Mouse (Mus musculus): Measurements from ENCODE around the gene Dock9.

The Dock9 gene

DNA sequence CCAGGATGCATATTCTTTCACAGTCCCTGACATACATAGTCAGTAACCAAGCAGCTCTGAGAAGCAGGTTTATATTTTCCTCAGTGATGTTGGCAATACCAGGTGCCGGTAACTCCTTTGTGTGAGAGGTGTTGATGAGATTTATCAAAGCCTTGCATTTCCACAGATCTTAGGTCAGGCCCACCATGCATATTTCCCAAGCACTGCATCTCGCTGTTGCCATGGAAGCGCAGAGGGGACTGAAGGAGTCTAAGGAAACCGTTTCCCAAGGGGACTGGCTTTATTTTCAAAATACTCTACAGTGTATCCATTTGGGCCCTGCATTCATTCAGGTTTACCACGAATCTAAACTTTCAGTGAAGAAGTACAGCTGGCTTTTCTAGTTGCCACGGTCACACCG, 233.0 kb downstream of the Dock9 start:
- no peak for DNase-seq

DNA sequence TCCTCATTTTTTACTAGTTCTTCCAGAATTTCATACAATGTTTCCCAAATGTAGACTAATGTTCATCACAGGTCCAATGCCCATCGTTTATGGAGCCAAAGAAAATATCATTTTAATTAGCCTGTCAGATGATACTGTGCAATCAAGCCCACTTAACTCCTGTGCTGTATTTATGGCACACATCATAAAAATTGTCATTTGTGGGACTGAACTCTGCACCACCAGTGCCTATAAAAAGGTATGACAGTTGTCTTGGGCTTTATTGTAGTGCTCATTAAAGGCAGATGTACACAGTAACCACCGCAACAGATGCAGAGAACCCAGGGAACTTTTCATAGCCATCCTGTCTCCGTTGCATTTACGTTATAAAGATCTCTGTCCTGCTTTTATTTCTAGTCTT, 233.7 kb downstream of the Dock9 start:
- DNase-seq = no peak

DNA sequence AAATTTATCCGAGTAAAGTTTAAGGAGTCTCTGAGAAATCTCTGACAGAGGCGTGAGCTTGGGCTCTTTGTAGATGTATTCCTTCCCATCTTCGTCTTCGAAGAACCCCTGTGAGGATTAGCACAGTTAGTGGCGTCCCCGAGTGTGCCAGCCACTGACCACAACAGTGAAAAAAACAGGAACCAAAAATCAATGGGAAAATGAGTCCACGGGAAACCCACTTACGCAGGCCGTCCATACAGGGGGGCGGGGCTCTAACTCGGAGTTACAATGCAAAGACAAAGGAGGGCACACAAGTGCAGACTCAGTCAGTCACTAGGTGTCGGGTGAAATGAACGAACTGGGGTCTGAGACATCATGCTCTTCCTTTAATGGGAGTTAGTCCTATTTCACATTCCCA, 238.6 kb downstream of the Dock9 start:
- DNase-seq = no peak

DNA sequence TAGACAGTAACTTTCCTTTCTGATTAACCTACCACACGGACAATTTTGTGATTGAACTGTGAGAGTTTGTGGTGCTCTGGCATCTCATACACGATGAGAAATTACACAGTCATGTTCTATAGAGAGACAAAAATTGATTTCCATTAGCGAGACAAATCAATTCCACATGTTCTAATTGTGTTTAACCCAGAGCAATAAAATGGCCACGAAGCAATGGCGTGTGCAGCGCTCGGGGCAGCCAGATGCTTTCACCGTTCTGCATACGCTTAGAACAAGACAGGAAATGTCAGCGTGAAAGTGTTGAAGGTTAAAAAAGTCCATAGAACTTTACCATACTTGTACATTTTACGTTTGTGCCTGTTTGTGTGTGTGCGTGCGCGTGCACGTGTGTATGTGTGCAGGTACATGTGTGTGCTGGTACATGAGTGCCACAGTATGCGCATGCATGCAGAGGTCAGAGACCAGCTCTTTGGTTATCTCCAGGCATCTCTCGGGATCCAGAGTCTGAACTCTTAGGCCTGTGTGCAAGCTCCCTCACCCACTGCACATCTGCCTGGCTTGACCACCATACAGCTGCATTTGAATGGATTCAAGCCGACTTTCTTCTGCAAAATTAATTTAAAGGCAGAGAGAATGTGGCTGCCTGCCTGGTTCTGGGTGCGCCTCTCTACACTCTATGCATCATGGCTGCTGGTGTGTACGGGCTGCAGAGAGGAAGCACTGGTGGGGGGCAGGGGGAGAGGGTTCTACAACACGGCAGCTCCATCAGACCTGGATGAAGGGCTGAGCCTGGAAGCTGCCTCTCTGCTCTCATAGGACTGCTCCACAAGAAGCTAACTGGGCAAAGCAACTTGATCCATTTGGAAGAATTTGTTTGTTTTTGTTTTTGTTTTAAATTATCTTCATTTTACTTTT, 241.0 kb downstream of the Dock9 start:
- DNase-seq = no peak

DNA sequence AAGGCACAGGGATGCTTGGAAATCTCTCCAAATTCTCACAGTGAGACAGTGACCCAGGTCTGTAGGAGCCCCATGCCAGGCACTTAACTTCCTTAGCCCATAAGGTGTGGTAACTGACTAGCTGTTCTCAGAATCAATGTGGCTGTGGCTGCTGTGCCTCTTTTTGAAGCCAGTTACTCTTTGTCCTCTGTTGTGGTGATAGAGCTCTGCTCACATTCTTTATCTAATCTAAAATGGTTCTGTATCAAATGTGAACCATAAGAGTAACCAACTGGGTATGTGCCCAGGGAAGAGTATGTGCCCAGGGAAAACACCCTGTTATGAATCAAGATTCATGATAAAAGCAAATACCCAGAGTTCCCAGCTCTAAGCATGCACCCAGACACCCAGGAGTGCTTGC, 243.9 kb downstream of the Dock9 start:
- DNase-seq = no peak

DNA sequence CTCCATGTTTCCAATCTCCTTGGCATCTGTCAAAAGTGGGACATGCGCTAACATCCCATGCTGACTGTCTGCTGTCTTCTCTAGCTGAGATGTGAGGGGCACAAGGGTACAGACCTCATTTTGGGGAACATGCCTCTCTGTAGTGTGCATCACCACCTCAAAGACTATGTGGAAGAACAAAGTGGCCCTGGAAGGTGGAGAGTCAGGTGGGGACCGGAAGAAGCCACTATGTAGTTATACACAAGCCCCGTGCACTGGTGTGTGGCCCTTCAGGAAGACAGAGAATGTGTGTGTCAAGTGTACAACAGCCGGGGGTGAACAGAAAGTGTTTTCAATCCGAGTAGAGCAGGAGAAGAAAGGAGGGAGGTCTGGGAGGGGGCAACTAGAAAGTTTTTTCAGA, 245.1 kb downstream of the Dock9 start:
- DNase-seq = no peak

DNA sequence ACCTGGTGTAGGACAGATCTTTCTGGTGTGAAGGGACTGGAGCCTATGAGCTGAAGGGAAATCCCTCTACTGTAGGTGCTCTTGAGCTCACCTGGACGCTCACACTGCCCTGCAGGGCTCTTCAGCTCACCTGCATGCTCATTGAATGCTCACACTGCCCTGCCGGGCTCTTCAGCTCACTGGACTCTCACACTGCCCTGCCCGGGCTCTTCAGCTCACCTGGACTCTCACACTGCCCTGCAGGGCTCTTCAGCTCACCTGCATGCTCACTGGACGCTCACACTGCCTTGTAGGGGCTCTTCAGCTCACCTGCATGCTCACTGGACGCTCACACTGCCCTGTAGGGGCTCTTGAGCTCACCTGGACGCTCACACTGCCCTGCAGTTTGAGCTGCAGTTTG, 247.8 kb downstream of the Dock9 start:
- no peak for DNase-seq

DNA sequence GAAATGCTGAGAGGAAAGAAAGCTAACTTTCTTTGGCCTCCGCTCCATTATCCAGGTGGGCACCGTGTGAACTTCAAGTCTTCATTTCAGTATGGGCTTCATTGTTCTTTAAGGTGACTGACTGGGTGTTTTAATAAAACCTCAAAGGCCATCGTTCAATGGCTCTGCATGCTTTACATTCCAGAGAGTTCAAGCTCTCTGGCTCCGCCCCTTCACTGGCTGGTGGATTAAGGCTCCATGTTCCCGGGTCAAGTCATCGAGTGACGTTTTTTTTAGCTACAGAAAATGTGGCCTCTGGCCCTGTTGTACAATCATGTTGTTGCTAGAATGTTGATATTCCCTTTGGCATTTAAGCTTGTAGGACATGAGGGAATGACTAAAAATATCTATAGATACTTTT, 249.9 kb downstream of the Dock9 start:
- DNase-seq = no peak

DNA sequence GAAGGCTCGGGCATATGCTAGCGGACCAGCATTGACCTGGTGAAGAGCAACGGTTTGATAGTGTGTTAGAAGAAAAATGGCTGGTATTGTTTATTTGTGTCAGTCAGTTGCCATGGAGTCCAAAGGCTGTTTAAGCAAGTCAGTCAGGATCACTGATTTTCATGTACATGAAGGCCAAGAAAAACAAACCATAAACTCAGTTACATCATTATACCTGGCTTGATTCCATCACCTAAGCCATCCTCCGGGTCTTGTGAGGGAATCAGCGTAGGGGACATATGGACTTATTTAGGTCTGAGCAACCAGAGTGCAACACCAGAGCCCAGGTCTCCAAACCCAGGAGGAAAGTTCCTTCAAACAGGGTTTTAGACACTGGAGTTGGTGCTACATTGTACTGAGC, 251.0 kb downstream of the Dock9 start:
- no peak for DNase-seq

DNA sequence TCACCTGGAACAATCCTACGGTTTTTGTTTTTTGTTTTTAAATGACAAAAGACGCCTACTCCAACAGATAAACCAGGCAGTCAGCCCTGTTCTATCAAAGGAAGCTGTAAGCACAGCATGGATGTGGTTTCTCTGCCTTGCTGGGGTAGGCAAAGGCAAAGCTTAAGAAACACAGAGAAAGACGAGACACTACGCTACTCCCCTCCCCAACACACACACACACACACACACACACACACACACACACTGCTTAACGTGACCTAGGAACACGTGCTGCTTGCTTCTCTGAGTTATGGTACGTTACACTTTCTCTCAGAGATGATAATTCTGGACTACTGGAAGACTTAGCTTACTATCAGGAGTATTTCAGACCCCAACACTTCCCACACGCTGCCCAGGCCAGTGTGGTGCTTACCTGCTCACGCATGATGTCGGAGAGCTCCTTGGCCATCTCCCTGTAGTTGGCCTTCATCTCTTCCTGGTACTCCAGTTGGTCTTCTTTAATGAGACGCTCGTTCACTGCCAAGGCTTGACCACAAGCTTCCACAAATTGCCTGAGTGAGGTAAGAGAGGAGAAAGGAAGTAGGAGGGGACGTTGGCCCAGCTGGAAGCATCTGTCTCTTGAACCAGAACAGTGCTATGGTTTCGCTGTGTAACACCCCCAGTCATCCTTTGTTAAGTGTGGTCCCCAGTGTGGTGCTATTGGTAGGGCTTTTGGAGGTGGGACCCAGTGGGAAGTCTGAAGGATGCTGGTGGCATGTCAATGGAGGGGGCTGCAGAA, 251.9 kb downstream of the Dock9 start:
- no peak for DNase-seq

DNA sequence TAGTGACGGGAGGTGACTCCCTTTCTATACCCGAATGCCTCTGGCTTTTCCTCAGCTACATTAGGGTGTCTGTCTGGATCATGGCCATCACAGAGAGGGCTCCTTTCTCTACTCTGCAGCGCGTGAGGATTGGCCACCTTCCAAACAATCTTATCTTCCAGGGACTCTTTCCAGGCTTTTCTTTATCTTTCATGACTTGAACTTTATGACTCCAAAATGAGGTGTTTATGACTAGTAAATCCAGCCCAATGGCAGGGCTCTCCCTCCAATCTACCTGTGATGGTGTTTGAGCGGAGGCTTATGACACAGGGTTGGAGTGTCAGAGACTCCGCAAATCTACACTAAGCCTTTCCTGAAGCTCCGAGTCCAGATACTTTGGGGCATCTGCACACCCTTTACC, 256.4 kb downstream of the Dock9 start:
- DNase-seq = no peak

DNA sequence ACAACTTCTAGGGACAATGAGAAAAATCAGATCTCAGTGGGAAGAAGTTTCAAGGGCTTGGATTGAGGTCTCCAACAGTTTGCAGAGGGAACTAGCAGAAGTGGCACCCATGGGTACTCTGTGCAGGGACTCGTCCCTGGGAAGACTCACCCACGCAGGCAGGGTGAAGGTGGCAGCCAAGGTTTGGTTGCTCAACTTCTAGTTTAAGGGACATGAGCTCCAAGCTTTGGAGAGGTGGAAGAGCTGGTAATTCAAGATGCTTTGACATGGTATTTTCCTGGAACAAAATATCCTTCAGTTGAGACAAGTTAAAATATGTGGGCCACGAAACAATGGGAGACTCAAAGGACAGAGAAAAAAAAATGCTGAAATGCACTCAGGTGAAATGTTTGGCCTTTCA, 263.1 kb downstream of the Dock9 start:
- no peak for DNase-seq

DNA sequence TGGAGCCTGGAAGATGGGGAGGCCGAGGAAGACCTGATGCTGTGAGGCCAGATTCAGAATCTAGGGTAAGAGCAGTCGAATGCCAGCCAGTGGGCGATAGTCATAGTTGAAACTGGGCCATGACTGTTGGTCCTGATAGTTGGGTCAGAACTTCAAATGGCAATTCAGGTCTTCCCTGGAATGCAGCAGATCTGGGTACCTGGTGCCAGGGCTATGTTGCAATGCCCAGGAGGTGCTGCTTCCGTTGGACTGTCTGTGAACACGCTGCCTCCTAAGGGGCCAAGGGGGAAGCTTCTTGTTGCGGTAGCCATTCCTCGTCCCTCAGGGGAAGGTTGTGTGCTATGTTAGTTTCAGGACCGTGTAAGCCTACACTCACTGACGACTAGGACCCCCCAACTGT, 266.8 kb downstream of the Dock9 start:
- no peak for DNase-seq

DNA sequence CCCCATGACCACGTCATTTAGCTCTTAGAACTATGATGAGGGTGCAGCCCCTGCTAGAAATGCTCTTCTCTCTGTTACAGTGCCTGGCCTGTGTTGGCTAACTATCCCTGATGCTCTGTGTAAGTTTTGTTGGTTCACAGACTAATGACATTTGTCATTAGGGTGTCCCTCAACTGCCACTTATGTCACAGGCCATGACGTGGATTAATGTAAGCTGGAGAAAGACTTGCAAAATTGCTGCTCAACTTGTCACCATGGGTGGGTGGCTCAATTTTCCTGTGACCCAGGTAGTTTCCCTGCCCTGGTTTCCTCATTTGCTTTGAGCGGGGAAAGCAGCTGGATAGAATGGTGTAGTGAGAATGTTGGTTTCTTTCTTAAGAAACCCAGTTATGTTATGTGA, 269.8 kb downstream of the Dock9 start:
- no peak for DNase-seq

DNA sequence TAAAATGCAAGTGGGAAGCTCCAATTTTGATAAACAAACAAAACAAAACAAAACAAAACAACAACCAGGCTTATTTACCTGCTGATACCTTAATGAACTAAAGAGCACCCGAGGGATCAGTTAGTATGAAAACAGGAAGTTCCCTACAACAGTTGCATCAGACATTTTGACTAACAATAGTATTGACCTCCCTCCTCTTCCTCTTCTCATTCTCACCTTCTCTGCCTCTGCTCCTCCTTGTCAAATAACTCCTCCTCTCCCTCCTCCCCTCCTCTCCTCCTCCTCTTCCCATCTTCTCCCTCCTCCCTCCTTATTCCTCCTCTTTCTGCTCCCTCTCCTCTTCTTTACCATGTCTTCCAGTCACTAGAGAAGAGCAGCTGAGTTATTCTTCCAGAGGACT, 270.4 kb downstream of the Dock9 start:
- DNase-seq = no peak

DNA sequence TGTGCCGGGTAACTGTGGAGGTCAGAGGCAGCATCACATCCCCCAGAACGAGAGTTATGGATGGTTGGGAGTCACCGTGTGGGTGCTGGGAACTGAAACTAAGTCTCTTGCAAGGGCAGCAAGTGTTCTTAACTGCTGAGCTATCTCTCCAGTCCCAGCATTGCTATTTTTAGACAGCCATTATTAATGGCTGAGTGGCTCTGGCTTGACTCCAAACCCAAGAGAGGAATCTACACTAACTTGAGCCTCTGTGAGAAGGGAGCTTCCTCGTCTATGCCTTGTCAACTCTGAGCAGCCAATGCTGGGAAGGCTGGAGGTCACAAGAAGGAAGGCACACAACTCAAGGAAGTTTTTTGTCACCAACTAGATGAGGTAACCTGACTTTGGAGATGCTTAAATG, 275.9 kb downstream of the Dock9 start:
- no peak for DNase-seq

DNA sequence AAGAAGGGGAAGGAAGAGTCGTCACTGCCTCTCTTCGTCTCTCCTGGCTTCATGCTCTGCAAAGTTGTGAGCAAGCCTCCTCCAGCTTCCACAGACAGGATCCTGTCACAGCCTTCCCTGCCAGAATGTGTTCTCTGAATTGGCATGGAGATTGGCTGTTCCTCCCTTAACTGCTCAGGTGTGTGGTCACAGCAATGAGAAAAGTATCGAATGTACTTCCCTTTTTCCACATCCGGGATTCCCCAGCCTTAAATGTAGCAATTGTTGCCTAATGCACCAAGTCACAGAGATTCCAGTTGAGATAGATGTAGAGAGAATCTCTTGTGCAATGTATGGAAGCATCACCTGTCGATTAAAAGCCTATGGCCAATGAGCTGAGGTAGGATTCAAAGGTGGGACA, 280.8 kb downstream of the Dock9 start:
- no peak for DNase-seq

DNA sequence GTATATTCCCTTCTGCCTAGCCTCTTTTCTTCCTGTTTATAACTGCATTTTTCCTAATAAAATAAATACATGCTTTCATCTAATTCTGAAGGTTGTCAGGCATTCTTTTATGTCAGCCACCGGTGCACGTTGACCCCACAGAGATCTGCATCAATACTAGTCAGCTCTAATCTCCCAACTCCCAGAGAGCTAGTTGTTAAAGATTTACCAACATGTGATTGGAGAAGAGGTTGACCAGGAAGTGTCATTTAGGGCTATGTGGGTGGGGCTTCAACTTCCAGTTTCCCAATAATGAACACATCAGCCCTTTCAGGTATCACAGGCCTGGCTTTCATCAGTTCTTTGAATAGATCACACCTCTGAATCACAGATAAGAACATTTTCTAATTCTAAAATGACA, 288.7 kb downstream of the Dock9 start:
- DNase-seq = no peak

DNA sequence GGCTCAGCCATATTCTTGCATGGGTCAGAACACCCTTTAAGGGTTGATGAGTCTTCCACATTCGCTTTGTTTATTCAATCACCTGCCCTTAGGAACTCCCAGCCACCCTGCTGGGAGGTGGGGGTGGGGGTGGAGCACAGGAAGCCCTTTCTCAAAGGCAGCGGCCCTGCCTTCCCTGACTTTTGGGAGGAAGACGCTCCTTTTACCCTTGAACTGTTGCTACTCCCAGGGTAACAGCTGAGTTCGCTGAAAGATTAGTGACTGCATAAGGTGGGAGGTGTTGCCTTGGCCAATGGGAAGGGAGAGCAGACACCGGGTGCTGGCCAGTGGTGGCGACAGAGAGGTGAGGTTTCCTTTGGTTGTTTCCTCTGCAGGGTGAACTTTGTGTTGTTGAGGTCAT, 291.3 kb downstream of the Dock9 start:
- DNase-seq = no peak

DNA sequence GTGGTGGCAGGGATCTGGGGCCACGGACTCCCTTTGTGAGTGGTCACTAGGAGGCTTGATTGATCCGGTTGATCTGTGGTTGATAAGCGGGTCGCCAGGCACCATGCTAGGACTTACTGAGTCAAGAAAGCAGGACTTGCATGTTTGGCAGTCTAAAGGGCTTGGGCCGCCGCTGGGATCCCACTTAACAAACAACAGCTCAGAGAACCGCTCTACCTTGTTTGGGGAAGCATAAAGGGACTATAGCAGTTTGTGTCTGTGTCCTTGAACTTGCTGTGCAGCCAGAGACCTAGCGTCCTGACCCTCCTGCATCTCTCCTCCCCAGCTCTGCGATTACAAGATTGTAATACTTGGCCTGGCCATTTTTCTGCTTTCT, 292.2 kb downstream of the Dock9 start:
- no peak for DNase-seq

DNA sequence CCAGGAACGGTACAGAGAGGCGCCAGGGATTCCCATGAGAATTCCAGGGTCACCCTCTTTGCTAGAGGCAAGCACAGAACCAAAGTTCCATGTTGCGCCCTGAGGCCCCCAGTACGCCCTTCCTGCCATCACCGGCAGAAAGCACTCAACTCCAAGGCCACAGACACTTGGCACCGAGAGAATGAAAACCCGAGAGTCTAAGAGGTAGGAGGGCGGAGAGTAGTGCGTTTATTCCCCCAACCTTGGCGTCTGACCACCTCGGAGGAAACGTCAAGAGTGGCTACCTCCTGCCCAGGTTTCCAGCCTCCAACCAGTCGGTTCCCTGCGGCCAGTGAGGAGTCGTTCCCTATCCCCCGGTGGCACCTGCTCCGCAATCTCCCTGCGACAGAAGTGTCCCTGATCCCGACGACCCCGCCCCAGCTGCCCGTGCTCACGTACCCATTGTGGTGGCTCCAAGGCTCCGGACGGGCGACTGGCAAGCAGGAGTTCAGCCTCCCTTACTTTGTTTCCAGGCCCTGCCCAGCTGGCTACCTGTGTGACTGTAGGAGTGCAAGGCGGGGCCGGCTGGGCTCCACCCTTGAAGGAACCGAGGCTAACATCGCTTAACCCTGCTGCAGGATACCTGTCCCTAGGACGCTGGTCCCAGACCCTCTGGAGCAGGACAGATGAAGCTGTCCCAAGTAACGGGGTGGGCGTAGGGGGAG, 292.7 kb downstream of the Dock9 start, which contains the start of gene Slc15a1:
TSS of gene Slc15a1 (minus strand) at position 472 of the 704 bp plus-strand sequence.
- no peak for DNase-seq

DNA sequence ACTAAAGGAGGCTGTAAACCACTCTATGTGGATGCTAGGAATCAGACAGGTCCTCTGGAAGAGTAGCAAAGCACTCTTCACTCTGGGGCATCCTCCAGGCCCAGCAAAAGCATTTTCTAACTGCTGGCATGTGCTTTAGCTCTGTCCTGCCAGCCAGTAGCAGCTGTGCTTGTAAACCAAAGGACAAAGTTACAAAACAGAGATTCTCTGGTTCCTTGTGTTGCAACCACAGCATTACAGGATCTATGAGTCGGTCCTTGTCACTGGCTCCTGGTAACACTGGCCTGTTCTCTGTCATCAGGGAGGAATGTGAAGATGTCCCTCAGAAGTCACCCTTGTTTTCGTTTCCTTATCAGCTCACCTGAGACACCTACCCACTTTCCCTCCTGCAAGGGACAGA, 297.1 kb downstream of the Dock9 start:
- DNase-seq = no peak

DNA sequence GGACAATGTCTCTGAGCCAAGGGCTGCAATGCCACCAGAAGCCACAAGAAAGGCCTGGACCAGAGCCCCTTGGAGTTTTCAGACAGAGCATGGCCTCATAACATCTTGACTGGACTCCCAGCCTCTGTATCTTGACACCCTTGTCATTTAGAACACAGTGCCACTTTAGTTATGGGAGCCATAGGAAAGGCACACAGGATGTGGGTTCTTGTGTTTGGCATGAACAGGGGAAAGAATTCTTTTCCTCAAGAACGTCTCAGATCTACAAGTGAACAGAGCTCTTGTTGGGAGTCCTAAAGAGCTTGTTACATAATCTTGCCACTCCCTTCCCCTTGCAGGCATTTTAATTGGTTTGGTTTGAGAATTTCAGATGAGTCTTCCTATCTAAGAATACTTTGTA, 297.9 kb downstream of the Dock9 start:
- no peak for DNase-seq

DNA sequence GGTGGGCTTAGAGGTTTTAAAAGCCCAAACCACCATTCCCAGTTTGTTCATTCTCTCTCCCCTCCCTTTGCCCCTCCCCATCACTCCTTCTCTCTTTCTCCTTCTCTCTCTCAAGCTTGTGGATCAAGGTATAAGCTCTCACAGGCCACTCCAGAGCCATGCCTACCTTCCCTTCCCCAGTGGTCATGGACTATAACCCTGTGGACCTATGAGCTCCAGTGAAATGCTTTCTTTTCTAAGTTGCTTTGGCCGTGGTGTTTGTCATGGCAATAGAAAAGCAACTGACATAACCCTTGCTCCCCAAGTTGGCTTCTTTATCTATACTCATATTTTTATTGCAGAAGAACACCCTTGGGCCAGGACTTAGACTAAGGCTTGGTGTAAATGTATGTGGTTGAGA, 299.8 kb downstream of the Dock9 start:
- DNase-seq = no peak

All from right cerebral cortex, postnatal 25 days (tissue).